Mouse (Mus musculus) hindbrain, embryonic 13.5 days (tissue): Measurements from ENCODE around the gene Kazald1. TPM values are rescaled to one million over a fixed set of nuclear protein-coding genes. Genes with fewer than 3 reads are reported as not detected.

Source experiments
- ATAC-seq: fragments of 200-750 bp; cut with Nextera tagmentation; 2 replicates; pipeline ENCODE4 v1.8.0; 2017; ENCODE audit warnings: moderate TSS enrichment; ENCODE audit not compliant: low FRiP score
- H3K27ac ChIP-seq: fragments of 300-500 bp; sonication (generic); 2 replicates; pipeline ENCODE4 v1.5.1; 2015; ENCODE audit warnings: inconsistent platforms, mild to moderate bottlenecking, moderate library complexity
- H3K27me3 ChIP-seq: fragments of 300-500 bp; sonication (generic); 2 replicates; pipeline ENCODE4 v1.6.1; 2015; ENCODE audit warnings: mild to moderate bottlenecking, inconsistent platforms
- H3K36me3 ChIP-seq: fragments of 300-500 bp; sonication (generic); 2 replicates; pipeline ENCODE4 v1.6.1; 2015; ENCODE audit warnings: mild to moderate bottlenecking, inconsistent platforms
- H3K4me1 ChIP-seq: fragments of 300-500 bp; sonication (generic); replicated peaks from 2 replicates; pipeline ENCODE4 v1.6.1; 2015; ENCODE audit warnings: inconsistent platforms
- H3K4me2 ChIP-seq: fragments of 300-500 bp; sonication (generic); 2 replicates; pipeline ENCODE4 v1.6.1; 2015; ENCODE audit warnings: inconsistent platforms, mild to moderate bottlenecking, moderate library complexity
- H3K4me3 ChIP-seq: fragments of 300-500 bp; sonication (generic); 2 replicates; pipeline ENCODE4 v1.5.1; 2015; ENCODE audit warnings: mild to moderate bottlenecking, inconsistent platforms
- H3K9ac ChIP-seq: fragments of 300-500 bp; sonication (generic); 2 replicates; pipeline ENCODE4 v1.6.1; 2015; ENCODE audit warnings: mild to moderate bottlenecking, inconsistent platforms
- H3K9me3 ChIP-seq: fragments of 300-500 bp; sonication (generic); 2 replicates; pipeline ENCODE4 v1.6.1; 2016; ENCODE audit warnings: inconsistent platforms
- WGBS: fragments of 180-500 bp; shearing (Covaris S2); methylation state at CpG from one replicate; pipeline ENCODE4 v1.1.7; 2015; 5-methylcytosine and 5-hydroxymethylcytosine counted together
- polyA plus RNA-seq: library from polyadenylated mRNA; unstranded; fragments of >200 nt; fragmentation: Nextera tagmentation; extraction: Ambion mirVana; gene quantifications from 2 replicates; pipeline ENCODE4 v1.2.1, GENCODE M21; 2015

Gene Kazald1
- 4.7 and 6.3 TPM in 2 replicates for polyA plus RNA-seq

GRCm38 (mm10) chr19:45074580-45075322 is at the start of gene Kazald1:
Kazald1 (plus strand) TSS chr19:45075241.
- no peaks in the 10 kb centered on the region for H3K9me3 ChIP-seq
- peaks cover 80% of the 10 kb centered on the region for H3K27me3 ChIP-seq
- under 1% methylated on average over 45 of the region's 45 CpGs for WGBS
- H3K9ac ChIP-seq: peak within 1 kb of the TSS; percentile 84
- peaks cover 36% of the 10 kb centered on the region for H3K4me1 ChIP-seq
- H3K27ac ChIP-seq: peak within 1 kb of the TSS; percentile 91
- peak; percentile 85 for ATAC-seq
- H3K4me2 ChIP-seq: peak within 1 kb of the TSS; percentile 97
- no peaks in the 10 kb centered on the region for H3K36me3 ChIP-seq
- H3K4me3 ChIP-seq: peak within 1 kb of the TSS; percentile 65

- Histone ChIP-seq H3K9me3 (no peaks in the 10 kb centered on the region), H3K4me3 (no peak overlapping the region), H3K4me2 (no peak overlapping the region), H3K9ac (no peak overlapping the region; the same call in 1 of the 2 replicates), H3K36me3 (peaks cover 57% of the 10 kb centered on the region), H3K4me1 (peaks cover 41% of the 10 kb centered on the region), H3K27ac (no peak overlapping the region), H3K27me3 (no peaks in the 10 kb centered on the region)
- no peak for ATAC-seq
- WGBS: 93% methylated on average over 37 of the region's 37 CpGs
Observed at GRCm38 (mm10) chr19:45025937-45026568, 49.0 kb upstream of the Kazald1 start.

DNA sequence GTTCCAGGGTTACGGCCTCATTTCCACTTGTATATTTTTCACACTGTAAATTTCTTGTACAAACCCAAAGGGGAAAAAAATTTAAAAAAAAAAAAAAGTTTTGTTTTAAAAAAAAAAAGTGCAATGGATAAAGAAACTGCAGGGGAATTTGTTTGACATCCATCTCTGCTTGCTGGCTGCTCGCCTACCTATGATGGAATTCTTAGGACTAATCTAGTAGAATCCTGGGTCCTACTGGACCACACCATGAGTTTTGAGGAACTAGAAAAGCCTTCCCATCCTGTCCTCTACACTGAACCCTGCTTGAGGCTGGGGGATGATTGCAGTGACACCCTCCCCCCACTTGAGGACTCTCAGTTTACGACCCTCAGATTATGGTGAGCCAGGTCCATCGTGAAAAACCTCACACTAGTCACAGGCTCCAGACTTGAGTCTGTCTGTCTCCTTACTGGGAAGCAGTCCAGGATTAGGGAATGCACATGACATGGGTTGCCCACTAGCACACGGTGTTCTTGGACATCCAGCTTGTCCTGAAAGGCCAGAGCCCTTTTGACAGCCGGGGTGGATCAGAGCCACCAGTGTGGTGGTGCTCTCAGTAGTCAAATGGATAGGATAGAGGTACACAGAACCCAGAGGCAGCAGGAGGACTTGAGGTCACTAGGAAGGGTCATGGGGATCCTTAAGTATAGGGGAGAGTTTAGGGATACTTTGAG is 47.9 kb upstream of the Kazald1 start:
- H3K4me2 ChIP-seq: no peak overlapping the region
- no peak for ATAC-seq
- H3K27ac ChIP-seq: no peak overlapping the region
- 86% methylated on average over 6 of the region's 6 CpGs for WGBS
- no peaks in the 10 kb centered on the region for H3K27me3 ChIP-seq
- H3K4me1 ChIP-seq: peaks cover 42% of the 10 kb centered on the region
- H3K36me3 ChIP-seq: peaks cover 51% of the 10 kb centered on the region
- no peaks in the 10 kb centered on the region for H3K9me3 ChIP-seq
- no peak overlapping the region for H3K4me3 ChIP-seq
- H3K9ac ChIP-seq: no peak overlapping the region

- no peak overlapping the region for H3K27ac ChIP-seq
- no peak overlapping the region for H3K4me2 ChIP-seq
- WGBS: 75% methylated on average over 6 of the region's 6 CpGs
- H3K36me3 ChIP-seq: peaks cover 48% of the 10 kb centered on the region
- H3K27me3 ChIP-seq: no peaks in the 10 kb centered on the region
- no peak for ATAC-seq
- H3K9me3 ChIP-seq: no peaks in the 10 kb centered on the region
- H3K4me3 ChIP-seq: no peak overlapping the region
- H3K9ac ChIP-seq: no peak overlapping the region
- H3K4me1 ChIP-seq: peaks cover 49% of the 10 kb centered on the region
Observed at GRCm38 (mm10) chr19:45027848-45028247, 47.2 kb upstream of the Kazald1 start.

DNA sequence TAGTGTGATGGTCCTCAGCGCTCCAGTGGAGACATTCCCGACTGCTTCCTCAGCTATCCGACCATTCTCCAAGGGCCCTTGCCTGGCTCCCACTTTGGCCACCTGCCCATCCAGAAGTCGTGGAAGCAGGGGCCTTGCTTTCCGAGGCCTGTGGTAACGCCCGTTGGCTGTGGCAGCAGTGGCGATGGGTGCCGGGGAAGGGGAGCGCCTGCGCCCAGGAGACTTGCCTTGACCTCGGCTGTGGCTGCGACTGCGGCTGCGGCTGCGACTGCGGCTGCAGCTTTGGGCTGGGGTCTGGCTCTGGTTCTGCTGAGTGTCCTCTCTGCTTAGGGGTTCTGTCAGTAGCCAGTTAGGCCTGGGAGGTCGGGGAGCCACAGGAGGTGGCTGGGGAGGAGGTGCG is 46.3 kb upstream of the Kazald1 start:
- peaks cover 48% of the 10 kb centered on the region for H3K4me1 ChIP-seq
- no peak overlapping the region for H3K4me2 ChIP-seq
- peaks cover 44% of the 10 kb centered on the region for H3K36me3 ChIP-seq
- no peak for ATAC-seq
- H3K9me3 ChIP-seq: no peaks in the 10 kb centered on the region
- no peak overlapping the region for H3K27ac ChIP-seq
- no peak overlapping the region for H3K9ac ChIP-seq
- H3K27me3 ChIP-seq: no peaks in the 10 kb centered on the region
- H3K4me3 ChIP-seq: no peak overlapping the region
- WGBS: 57% methylated on average over 19 of the region's 19 CpGs

DNA sequence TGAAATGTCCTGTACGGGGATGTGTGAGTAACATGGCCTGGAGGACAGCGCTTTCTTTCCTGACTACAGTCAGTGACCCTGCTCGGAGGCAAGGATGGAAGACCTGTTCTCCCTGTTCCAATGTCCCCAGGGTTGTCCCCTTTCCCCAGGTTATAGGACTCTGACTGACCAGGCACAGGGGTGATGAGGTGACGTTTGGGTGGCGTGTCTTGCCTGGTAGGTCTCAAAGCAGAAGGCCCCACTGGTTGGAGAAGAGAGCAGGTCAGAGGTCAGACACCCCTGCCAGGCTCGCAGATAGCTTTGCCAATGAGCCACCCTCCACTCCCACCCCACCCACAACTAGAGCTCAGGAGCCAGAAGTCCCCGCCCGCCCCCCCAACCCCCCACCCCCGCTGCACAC is 45.5 kb upstream of the Kazald1 start:
- no peak overlapping the region for H3K4me3 ChIP-seq
- H3K27me3 ChIP-seq: no peaks in the 10 kb centered on the region
- H3K36me3 ChIP-seq: peaks cover 38% of the 10 kb centered on the region
- H3K4me2 ChIP-seq: no peak overlapping the region
- H3K9ac ChIP-seq: no peak overlapping the region
- no peak overlapping the region for H3K27ac ChIP-seq
- 53% methylated on average over 9 of the region's 9 CpGs for WGBS
- H3K4me1 ChIP-seq: peaks cover 44% of the 10 kb centered on the region
- no peaks in the 10 kb centered on the region for H3K9me3 ChIP-seq
- no peak for ATAC-seq

DNA sequence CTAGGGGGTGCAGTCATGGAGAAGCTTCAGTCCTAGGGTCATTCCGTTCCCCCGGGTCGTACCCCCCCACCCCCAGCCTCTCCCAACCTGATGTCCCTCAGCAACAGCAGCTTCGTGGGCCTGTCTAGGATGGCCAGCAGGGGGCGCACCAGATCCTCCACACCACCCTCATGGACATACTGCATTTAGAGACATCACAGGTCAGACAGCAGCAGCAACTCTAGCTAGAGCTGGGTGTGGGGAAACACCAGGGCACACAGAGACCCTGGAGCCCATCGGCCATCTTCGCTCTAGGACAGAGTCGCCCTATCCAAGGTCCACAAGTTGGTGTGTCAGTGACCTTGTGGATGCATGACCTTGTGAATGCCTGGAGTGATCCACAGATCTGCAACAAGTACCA is 44.9 kb upstream of the Kazald1 start:
- Histone ChIP-seq H3K36me3 (peaks cover 33% of the 10 kb centered on the region), H3K4me1 (peaks cover 44% of the 10 kb centered on the region), H3K27me3 (no peaks in the 10 kb centered on the region), H3K4me3 (no peak overlapping the region), H3K9me3 (no peaks in the 10 kb centered on the region), H3K4me2 (no peak overlapping the region), H3K27ac (no peak overlapping the region), H3K9ac (no peak overlapping the region)
- WGBS: 45% methylated on average over 8 of the region's 8 CpGs
- ATAC-seq: no peak

- H3K36me3 ChIP-seq: peaks cover 24% of the 10 kb centered on the region
- H3K4me1 ChIP-seq: peaks cover 44% of the 10 kb centered on the region
- H3K4me2 ChIP-seq: peak overlapping the region; percentile 34
- peaks cover 6% of the 10 kb centered on the region; the same call in 1 of the 2 replicates for H3K27me3 ChIP-seq
- H3K27ac ChIP-seq: no peak overlapping the region
- peak; percentile 12; the same call in 1 of the 2 replicates for ATAC-seq
- H3K9me3 ChIP-seq: no peaks in the 10 kb centered on the region
- WGBS: 36% methylated on average over 20 of the region's 20 CpGs
- no peak overlapping the region for H3K4me3 ChIP-seq
- H3K9ac ChIP-seq: no peak overlapping the region; the same call in 1 of the 2 replicates
Observed at GRCm38 (mm10) chr19:45030746-45031693, 44.0 kb upstream of the Kazald1 start.

- Histone ChIP-seq H3K9ac (no peak overlapping the region), H3K27me3 (peaks cover 14% of the 10 kb centered on the region), H3K36me3 (peaks cover 17% of the 10 kb centered on the region), H3K4me3 (no peak overlapping the region), H3K4me2 (no peak overlapping the region), H3K9me3 (no peaks in the 10 kb centered on the region), H3K4me1 (peaks cover 44% of the 10 kb centered on the region), H3K27ac (no peak overlapping the region)
- 21% methylated on average over 4 of the region's 4 CpGs for WGBS
- peak; percentile 51; the same call in 1 of the 2 replicates for ATAC-seq
Observed at GRCm38 (mm10) chr19:45031780-45032179, 43.3 kb upstream of the Kazald1 start.

- 48% methylated on average over 17 of the region's 17 CpGs for WGBS
- peak overlapping the region; percentile 29 for H3K9ac ChIP-seq
- H3K27ac ChIP-seq: no peak overlapping the region
- H3K36me3 ChIP-seq: peaks cover 8% of the 10 kb centered on the region
- H3K9me3 ChIP-seq: no peaks in the 10 kb centered on the region
- H3K4me2 ChIP-seq: no peak overlapping the region
- H3K27me3 ChIP-seq: peaks cover 17% of the 10 kb centered on the region
- H3K4me1 ChIP-seq: peaks cover 36% of the 10 kb centered on the region
- no peak overlapping the region for H3K4me3 ChIP-seq
- no peak for ATAC-seq
Observed at GRCm38 (mm10) chr19:45032570-45033332, 42.3 kb upstream of the Kazald1 start.

GRCm38 (mm10) chr19:45036867-45037266 is 38.2 kb upstream of the Kazald1 start:
- WGBS: 31% methylated on average over 16 of the region's 16 CpGs
- Histone ChIP-seq H3K27me3 (peaks cover 32% of the 10 kb centered on the region), H3K4me3 (no peak overlapping the region), H3K9me3 (no peaks in the 10 kb centered on the region), H3K4me2 (no peak overlapping the region), H3K9ac (no peak overlapping the region), H3K27ac (no peak overlapping the region), H3K36me3 (no peaks in the 10 kb centered on the region), H3K4me1 (peaks cover 15% of the 10 kb centered on the region)
- no peak for ATAC-seq
